Mouse (Mus musculus) c-Kit-positive CD71-negative TER-119-negative erythroid progenitor cells, embryonic 14.5 days (primary cell): Measurements from ENCODE around the gene Abl1.

Experiments
- DNase-seq: peaks from one replicate; pipeline ENCODE4 v3.0.0-alpha.2; 2013; ENCODE audit warnings: low read depth

Gene Abl1

GRCm38 (mm10) chr2:31788227-31788626, 100.1 kb downstream of the Abl1 start:
- no peak for DNase-seq

GRCm38 (mm10) chr2:31789215-31789614, 101.0 kb downstream of the Abl1 start:
- DNase-seq, result no peak

GRCm38 (mm10) chr2:31790728-31791251, 102.6 kb downstream of the Abl1 start:
- DNase-seq, result no peak

- DNase-seq, result no peak
These were observed 103.1 kb downstream of the Abl1 start for GRCm38 (mm10) chr2:31791260-31791659.

GRCm38 (mm10) chr2:31792611-31793010, 104.4 kb downstream of the Abl1 start:
- DNase-seq, result no peak

GRCm38 (mm10) chr2:31796943-31797342, 108.8 kb downstream of the Abl1 start:
- no peak for DNase-seq

GRCm38 (mm10) chr2:31801416-31801815, 113.2 kb downstream of the Abl1 start:
- DNase-seq, result no peak

- DNase-seq, result no peak
These were observed 114.6 kb downstream of the Abl1 start for GRCm38 (mm10) chr2:31802811-31803210.

- DNase-seq, result no peak
These were observed 115.3 kb downstream of the Abl1 start for GRCm38 (mm10) chr2:31803480-31803879.

GRCm38 (mm10) chr2:31806639-31807382, 118.6 kb downstream of the Abl1 start:
- no peak for DNase-seq

- no peak for DNase-seq
These were observed 120.5 kb downstream of the Abl1 start for GRCm38 (mm10) chr2:31808410-31809357.

GRCm38 (mm10) chr2:31809358-31809740, 121.2 kb downstream of the Abl1 start:
- DNase-seq, result no peak

GRCm38 (mm10) chr2:31810444-31810843, 122.3 kb downstream of the Abl1 start, which contains the start of gene Qrfp:
Qrfp (minus strand) TSS chr2:31810580.
- peak; percentile 16 for DNase-seq

GRCm38 (mm10) chr2:31811086-31811958, 123.1 kb downstream of the Abl1 start:
- DNase-seq, result no peak

GRCm38 (mm10) chr2:31813641-31814040, 125.5 kb downstream of the Abl1 start:
- no peak for DNase-seq

GRCm38 (mm10) chr2:31814699-31815098, 126.5 kb downstream of the Abl1 start:
- DNase-seq, result no peak

- DNase-seq, result peak; percentile 45
These were observed 127.2 kb downstream of the Abl1 start for GRCm38 (mm10) chr2:31815367-31815766.

GRCm38 (mm10) chr2:31822524-31823371, 134.6 kb downstream of the Abl1 start:
- no peak for DNase-seq

GRCm38 (mm10) chr2:31823933-31824730, 136.0 kb downstream of the Abl1 start:
- DNase-seq, result no peak

- DNase-seq, result no peak
These were observed 137.3 kb downstream of the Abl1 start for GRCm38 (mm10) chr2:31825469-31825911.
